Mouse (Mus musculus): ENCODE results near the gene Tbxas1.

Gene Tbxas1

DNA sequence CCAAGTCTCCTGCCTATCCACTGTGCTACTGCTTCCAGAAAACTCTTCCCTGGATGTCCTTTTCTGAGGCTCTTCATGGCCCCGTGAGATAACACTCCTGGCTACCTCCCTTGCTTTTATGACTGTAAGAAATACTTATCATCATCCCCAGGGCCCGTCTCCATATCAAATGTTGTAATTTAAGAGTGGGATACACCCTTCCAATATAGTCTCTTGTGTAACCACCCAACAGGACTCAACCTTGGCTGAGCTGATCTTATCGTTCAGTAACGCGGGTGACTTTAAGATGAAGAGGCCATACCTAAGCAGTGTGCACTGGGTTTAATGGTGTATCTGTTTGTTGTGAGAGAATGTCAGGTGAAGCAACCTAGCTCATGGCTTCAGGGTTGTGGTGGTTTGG, 91.6 kb downstream of the Tbxas1 start:
- no peak for DNase-seq

DNA sequence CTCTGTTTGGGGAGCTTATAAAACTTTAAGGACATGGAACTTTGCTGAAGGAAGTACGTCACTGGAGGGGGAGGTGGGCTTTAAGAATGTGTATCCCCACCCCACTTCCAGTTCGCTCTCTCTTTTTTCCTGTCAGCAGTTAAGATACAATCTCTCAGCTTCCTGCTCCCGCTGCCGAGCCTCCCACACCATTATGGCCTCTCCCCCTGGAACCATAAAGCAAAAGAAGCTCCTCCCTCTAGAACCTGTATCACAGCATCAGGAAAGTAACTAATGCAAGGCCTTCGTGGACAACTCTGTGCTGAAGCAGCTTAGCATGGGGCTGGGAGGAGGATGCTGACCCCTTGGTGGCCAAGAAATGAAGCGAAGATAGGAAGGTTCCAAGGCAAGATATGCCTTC, 92.1 kb downstream of the Tbxas1 start:
- no peak for DNase-seq

GRCm38 (mm10) chr6:38967988-38968387, 92.8 kb downstream of the Tbxas1 start:
- no peak for DNase-seq

GRCm38 (mm10) chr6:38969944-38970740, 94.9 kb downstream of the Tbxas1 start:
- DNase-seq, result no peak

GRCm38 (mm10) chr6:38970759-38971158, 95.6 kb downstream of the Tbxas1 start:
- no peak for DNase-seq

GRCm38 (mm10) chr6:38972826-38973225, 97.6 kb downstream of the Tbxas1 start:
- no peak for DNase-seq

- DNase-seq, result no peak
Measured at GRCm38 (mm10) chr6:38973441-38974161, 98.4 kb downstream of the Tbxas1 start.

DNA sequence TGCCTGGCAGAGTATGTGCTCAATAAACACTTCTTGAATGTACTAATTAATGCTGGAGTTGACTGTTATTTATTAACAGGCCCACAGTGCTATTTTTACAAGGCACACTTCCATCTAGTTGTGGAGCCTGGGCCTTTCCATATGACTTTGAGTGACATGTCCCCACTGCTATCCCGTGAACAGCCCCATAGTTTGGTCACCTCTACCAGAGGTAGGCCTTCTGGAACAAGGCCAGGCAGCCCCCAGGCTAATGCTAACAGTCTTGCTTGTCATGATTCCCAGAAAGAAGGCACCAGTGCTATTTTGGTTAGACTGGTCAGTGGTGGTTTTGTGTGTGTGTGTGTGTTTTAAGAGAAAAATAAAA, 98.9 kb downstream of the Tbxas1 start:
- DNase-seq, result no peak

GRCm38 (mm10) chr6:38974536-38975268, 99.5 kb downstream of the Tbxas1 start:
- DNase-seq, result peak in 1 of 2 experiments; percentile 28

- no peak for DNase-seq
Measured at GRCm38 (mm10) chr6:38975866-38976265, 100.7 kb downstream of the Tbxas1 start.

- no peak for DNase-seq
Measured at GRCm38 (mm10) chr6:38976355-38976754, 101.2 kb downstream of the Tbxas1 start.

GRCm38 (mm10) chr6:38980921-38981715, 105.9 kb downstream of the Tbxas1 start:
- peak; percentile 38 to 39 for DNase-seq

- DNase-seq, result no peak
Measured at GRCm38 (mm10) chr6:38982071-38982470, 106.9 kb downstream of the Tbxas1 start.

GRCm38 (mm10) chr6:38982656-38983055, 107.5 kb downstream of the Tbxas1 start:
- no peak for DNase-seq

GRCm38 (mm10) chr6:38983060-38983459, 107.9 kb downstream of the Tbxas1 start:
- no peak for DNase-seq

- no peak for DNase-seq
Measured at GRCm38 (mm10) chr6:38984626-38985025, 109.4 kb downstream of the Tbxas1 start.

DNA sequence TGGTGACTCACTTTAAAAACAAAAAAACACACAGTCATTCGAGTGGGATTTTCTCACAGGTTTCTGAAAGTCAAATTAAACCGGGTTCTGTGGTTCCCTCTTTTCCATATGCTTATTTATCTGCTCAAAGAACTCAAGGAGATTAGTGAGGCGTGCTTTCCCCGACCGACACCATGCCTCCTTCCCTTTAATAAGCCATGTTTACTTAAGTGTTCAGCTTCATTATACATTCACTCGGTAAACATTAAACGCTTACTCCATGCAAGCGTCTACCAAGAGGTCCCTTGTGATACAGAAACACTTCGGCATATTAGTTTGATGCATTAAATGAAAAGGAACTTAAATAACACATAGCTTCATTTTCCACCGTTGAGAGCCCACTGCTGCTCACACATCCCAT, 111.4 kb downstream of the Tbxas1 start:
- DNase-seq, result no peak

DNA sequence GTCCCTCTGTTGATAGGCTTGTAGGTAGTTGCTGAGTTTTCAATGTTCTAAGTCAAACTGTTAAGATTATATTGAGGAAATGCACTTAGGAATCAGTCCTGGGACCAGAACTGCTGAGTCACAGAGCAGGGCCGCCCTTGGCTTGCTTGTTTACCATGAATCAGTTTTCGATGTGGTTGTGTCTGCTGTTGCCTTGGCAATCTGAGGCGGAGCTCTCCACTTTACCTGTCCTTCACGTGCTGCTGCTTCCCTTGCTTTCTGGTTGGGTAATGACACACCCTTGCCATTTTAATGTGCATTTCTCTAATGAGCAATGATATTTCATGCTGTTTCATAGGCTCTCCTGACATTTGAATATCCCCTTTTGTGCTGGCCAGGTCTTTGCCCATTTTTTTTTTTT, 116.8 kb downstream of the Tbxas1 start:
- no peak for DNase-seq

- no peak for DNase-seq
Measured at GRCm38 (mm10) chr6:38995774-38996173, 120.6 kb downstream of the Tbxas1 start.

DNA sequence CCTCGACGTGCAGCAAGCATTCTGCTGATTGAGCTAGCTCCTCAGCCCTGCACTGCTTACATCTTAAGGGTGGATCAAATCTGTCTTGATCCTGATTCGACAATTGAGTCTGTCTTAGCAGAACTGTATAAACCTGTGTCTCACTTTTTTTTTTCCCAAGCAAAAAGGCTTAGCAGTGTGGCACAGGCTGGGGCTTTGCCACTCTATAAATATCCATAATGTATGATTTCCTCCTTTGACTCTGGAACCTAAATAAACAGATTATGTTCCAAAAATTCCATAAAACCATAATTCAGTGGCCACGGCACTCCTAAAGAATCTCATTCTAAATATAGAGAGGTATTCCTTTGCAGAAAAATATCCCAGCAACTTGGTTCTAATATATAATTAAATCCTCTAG, 122.6 kb downstream of the Tbxas1 start:
- no peak for DNase-seq

DNA sequence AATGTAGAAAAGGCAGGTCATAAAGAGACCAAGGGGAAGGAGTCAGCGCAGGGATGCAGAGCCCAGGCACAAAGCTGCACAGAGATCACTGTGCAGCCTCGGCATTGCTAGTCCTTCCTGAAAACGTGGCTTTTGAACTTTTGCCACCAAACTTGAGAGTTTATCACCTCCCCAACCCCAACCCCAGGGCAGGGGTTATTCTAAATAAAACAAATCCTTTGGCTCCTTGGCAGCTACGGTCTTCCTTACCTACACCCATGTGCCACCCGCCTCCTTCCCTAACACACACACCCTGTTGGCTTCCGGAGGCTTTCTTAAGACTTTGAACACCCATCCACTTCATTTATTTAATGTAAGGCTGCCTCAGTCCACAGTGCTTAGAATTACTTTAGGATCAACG, 127.9 kb downstream of the Tbxas1 start:
- no peak for DNase-seq

DNA sequence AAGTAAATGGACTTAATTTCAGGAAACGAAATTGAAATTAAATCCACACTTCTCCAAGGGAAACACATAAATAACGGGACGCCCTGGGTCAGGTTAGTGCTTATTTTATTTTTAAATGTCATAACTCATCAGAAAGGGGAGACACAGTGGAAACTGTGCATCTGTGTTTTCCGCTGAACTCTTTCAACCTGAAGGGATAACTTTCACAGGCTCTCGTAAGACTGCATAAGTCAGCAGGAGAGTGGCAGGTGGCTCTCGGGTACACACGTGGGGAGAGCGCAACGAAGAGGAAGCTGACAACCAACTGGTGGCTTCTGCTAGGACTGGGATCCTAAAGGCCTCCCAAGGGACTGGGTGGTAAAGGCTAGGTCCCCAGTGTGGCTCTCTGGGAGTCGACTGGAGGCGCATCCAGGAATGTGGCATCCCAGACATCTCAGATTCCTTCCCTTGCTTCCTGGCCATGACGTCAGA, 128.8 kb downstream of the Tbxas1 start:
- DNase-seq, result peak in 1 of 2 experiments; percentile 23

All from lung, postnatal 4 days (tissue).